Mouse (Mus musculus) gastrocnemius, postnatal 25 days (tissue): ENCODE results near the gene Gm20388. TPM values are rescaled to one million over a fixed set of nuclear protein-coding genes. Genes with fewer than 3 reads are reported as not detected.

Experiments used
- DNase-seq: peaks from one replicate; pipeline ENCODE4 v3.0.0; 2022
- total RNA-seq, 2 experiments: library from RNA; stranded (reverse); gene quantifications; 1 replicate in 1 of 2; 2 replicates in 1 of 2; pipeline ENCODE4 v1.2.3; 2021

Gm20388 gene
- total RNA-seq, 2 experiments from 2014 or later, result 6.7 TPM; not detected in 1

DNA sequence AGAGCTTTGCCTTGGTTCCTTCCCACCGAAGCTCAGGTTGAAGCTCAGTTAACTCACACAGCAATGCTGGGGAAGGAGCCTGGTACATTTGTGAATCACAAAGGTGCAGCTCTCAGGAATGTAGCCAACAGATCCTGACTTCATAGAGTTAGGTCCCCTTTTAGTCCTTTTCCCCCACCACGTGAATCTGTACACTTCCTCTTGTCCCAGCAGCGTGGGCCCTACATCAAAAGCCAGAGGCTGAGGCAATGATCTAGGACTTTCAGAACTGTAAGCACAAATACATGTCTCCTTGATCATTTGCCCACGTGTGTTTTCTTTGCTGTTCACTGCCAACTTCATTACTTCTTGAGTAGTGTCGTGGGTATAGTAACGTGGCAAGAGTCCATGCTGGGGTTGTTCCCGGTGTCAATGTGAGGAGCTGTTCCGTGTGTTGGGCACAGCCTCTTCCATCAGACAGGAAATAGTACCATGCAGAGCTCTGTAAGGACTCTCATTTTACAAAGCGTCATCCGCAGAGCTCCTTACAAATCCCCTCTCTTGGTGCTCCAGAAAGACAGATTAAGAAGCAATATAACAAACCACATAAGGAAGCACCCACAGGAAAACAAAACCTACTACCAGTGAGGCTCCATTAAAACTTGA is 3069.3 kb downstream of the Gm20388 start:
- DNase-seq, result no peak

DNA sequence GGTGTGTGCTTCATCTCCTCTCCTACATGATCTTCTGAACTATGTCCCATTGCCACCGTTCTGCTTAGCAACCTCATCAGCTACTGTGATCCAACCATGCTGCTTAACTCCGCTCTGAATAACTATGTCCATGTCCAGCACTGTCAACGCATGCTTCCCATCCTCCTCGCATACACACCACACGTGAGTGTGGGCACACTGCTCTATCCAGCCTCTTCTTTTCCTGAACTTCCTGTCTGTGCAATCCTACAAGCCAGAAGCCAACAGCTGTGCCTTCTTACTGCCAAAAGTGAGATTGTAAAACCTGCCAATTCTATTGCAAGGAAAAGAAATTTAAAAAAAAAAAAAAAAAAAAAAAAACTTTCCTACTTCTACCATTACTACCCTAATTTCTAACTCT is 3071.0 kb downstream of the Gm20388 start:
- no peak for DNase-seq

DNA sequence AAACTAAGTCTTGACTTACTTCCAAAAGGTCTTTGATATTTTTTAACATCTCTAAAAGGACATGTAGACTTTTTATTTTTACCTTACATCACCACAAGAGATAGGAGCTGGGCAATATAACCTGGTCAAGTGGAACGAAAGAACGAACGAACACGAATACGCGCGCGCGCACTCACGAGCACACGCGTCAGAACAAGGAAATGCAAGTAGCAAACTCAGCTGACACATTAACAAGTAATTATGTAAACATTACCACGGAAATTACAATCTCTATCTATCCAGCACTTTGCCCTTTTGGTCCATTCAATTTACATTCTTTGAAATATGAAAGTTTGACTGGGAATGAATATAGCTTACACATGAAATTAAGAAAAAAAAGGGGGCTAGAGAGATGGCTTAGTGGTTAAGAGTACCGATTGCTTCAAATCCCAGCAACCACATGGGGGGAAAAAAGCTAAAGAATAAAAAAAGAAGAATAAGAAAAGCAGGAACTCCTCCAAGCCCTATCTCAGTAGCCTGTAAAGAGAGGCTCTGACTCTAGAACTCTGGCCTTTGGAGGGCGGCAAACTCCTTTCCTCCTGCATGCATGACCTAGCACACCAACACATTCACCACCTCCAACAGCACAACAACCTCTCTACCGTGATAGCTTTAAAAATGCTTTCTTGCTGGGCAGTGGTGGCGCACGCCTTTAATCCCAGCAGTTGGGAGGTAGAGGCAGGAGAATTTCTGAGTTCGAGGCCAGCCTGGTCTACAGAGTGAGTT is 3072.7 kb downstream of the Gm20388 start:
- DNase-seq, result no peak

DNA sequence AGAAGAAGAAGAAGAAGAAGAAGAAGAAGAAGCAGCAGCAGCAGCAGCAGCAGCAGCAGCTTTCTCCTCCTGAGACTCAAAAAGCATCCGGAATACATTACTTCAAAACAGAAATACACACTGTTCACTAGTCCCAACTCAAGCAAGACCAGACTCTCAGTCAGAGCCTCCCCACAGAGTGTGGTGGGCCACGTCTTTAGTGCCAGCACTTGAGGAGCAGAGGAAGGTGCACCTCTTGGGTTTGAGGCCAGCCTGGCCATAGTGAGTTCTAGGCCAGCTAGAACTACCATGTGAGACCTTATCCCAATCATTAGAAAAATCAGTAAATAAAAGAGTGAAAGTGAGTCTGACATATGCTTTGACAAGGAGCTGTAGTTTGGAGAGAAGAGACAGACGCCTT is 3073.5 kb downstream of the Gm20388 start:
- no peak for DNase-seq

DNA sequence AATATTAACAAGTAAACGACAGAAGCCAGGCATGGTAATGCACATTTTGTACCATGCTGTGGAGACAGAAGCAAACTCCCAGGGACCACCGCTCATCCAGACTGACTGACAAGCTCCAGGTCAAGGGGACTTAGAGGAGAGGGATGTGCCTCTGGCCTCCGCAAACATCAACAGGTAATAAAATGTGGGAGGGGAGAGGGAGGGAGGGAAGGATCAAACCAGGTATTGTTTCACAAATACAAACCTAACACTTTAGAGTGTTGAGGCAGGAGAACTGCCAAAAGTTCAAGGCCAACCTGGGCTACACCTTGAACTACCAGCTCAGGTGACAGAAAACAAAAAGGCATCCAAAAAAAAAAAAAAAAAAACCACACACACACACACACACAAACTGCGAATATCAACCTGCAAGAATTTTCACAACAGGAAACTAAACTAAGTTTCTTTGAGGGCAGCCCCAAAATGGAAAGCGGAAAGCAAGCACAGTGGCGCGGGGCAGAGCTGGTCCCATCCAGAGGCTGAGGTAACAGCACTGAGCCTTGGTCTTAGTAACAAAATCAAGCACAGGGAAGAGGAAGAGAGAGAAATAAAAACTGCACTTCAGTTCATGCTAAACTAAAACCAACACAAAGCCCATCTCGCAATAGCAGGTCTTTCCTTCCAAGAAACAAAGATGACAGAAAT is 3076.0 kb downstream of the Gm20388 start:
- no peak for DNase-seq

DNA sequence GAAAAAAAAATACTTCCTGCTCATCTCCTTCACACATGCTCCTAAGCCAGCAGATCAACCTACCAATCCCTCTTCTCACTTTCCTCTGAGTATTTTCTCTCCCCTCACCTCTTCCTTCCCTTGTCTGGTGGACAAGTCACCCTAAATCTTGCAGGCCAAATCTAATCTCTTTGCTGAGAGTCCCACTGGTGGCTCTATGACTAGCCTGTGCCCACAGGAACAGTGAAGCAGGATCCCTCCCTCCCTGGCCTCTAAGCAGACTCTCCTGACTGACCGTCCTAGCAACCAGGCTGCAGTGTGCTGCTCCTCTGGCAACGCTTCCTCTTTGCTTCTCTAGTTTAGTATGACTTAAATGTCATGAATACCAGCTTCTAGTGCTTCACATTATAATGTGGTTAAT is 3076.6 kb downstream of the Gm20388 start:
- no peak for DNase-seq

DNA sequence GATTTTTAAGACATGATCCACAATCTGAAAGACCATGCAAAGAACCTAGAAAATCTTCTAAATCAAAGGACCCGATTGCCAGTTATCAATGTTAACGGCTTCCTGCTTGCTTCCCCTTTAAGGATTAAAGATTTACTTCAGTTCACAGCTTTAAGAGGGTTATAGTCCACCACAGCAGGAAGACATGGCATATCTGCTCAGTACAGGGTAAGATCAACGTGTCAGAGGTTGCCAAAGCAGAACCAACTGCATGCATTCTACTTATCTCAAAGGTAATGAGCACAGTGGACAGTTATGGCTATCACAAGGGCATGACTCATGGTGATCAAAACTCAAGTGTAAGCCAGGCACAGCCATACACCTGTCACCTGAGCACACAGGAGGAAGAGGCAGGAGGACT is 3078.3 kb downstream of the Gm20388 start:
- DNase-seq, result no peak

DNA sequence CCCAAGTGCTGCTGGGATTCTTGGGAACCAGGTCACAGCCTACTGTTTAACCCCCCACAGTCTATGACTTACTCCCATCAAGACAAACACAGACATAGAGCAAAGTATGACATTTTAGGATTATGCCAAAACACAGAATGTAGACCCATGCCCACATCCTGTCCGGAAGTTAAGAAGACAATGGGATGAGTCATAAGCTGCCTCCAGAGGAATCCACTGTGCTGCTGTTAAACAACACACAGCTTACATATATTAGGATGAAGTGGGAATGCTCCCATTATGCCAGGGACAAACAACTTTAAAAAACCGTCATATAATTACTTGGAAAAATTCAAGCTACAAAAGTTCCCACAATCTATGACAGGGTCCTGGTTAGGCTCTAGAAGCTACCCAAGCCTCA is 3079.3 kb downstream of the Gm20388 start:
- DNase-seq, result no peak

DNA sequence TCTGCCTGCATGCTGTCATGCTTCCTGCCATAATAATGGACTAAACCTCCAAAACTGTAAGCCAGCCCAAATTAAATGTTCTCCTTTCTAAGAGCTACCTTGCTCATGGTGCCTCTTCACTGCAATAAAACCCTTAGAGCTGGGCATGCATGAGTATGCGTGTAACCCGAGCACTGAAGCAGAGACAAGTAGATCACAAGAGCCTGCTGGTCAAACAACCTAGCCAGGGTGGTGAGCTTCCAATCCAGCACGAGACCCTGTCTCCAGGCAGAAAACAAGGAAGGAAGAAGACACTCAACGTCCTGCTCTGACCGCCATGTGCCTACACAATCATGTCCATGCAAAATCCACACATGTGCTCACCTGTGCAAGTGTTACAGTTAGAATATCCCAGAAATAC is 3080.7 kb downstream of the Gm20388 start:
- DNase-seq, result no peak

DNA sequence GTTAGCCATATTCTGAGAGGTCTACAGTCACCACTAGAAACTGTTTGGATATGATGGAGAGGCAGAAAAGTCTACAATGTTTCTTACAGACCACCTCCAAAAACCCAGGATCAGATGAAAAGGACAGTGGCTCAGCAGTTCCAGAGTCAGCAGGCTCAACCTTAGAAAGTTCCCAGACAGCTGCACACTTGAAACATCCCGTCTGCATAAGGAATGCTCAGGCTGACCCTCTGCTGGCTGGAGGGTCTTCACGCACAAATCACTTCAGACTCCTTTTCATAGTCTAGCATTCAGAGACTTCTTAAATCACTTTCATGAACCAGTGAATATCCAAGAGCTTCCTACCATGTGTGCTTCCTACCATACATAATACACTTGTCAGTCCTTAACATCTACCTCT is 3081.7 kb downstream of the Gm20388 start:
- DNase-seq, result no peak

DNA sequence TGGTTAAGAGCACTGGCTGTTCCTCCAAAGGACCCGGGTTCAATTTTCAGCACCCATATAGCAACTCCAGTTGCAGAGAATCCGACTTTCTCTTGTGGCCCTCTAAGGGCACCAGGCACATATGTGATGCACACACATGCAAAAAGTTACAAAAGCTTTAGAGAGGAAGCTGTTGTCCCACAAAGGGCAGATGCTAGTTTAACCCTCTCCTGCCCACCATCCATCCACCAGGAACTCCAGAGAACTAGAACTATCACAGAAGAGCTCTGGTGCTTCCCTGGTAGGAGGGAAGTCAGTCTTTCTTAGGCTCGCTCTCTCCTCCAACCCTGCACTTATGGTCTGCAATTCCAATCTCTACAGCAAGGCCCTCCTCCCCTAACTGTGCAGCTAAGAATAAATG is 3082.4 kb downstream of the Gm20388 start:
- DNase-seq, result no peak

DNA sequence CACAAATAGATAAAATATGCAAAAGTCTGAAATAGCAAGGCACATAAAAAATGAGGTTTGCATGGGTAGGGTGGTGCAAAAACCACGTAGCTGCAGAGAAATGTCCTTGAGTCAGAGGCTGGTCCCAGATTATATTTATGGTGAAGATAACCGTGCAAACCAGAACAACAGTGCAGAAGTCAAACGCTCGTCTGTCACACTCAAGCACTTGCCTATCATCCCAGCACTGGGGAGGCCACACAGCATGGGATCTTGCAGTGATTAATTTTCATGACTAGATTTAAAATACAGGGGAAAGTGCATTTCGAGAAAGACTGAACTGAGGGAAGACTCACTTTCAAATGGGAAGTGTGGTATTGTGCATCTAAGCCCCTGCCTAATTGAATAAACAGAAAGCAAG is 3083.1 kb downstream of the Gm20388 start:
- DNase-seq, result no peak

DNA sequence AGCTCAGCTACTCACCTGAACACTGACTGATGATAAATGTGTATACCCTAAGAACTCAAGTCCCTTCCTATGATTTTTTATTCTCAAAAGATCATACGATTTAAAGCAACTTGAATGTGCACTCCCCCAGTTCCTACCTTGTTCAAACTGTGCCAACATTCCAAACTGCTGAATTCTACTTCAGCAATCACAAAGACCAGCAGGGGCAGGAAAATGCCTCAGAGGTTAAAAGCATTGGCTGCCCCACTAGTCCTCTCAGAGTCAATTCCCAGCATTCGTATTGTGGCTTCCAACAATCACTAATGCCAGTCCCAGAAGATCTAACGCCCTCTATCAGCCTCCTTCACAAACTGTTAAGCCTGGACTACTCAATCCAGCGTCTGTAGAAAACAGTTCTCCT is 3087.3 kb downstream of the Gm20388 start:
- DNase-seq, result no peak

DNA sequence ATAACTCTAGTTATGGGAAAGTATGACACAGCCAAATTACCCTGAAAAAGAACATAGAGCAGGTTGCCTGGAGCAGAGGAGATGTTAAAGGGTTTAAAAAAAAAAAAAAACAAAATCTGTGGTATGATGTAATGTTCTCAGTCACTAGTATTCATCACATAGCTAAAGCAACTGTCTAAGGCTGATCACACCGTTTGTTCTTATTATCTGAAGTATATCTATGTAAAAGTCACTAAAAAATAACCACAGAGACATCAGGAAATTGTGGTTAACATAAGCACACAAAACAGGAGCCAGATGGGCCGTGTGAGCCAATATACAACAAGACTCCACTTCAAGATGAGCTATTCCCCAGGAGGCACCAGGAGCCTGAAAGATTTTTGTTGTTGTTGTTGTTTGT is 3089.7 kb downstream of the Gm20388 start:
- DNase-seq, result no peak

DNA sequence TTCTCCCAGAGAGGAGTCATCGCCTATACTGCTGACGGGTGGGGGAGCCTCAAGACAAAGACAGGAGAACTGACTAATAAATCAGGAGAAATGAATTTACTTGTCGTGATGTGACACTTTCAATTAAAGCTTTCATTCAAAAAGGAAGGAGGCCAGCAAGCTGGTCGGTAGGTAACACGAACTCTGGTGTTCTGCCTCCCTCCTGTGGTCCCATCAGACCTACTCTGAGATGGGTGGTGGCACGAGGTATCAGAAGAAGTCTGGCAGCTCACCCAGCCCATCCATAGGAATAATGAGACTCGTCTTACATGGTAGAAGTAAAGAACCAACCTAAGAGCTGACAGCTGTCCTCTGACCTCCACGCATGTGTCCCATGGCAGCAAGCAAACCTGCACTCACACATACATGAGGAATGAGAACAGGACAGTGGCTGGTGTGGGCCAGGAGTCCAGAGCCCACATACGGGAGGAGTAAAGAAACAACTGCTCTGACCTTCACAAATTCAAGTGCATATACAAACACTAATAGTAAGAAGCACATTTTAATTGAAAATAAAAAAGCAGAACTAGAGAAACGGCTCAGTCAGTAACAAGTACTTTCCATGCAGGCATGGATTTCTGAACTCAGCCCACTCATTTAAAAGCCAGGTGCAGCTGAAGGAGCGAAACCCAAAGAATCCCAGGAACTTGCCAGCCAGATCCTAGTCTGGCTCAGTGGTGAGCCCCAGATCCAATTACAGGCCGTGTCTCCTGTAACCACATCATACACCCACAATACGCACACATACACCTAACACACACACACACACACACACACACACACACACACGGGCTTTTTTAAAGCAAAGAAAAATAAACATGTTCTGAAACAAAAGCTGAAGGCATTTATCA is 3093.6 kb downstream of the Gm20388 start:
- DNase-seq, result no peak

DNA sequence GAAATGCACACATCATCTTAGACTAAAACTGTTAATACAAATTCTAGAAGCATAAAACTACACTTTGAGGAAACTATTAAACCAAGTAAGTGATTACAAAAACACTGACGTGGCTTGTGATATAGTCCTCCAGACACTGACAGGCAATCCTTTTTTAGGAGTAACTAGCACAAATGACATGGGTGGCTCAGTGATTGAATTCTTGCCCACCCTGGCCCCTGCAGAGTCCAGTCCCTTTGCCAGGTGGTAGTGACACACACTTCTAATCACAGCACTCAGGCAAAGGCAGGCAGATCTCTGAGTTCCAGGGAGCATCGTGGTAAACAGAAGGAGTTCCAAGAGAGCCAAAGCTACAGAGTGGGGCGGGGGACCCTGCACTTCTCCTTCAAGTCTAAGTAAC is 3094.7 kb downstream of the Gm20388 start:
- no peak for DNase-seq

DNA sequence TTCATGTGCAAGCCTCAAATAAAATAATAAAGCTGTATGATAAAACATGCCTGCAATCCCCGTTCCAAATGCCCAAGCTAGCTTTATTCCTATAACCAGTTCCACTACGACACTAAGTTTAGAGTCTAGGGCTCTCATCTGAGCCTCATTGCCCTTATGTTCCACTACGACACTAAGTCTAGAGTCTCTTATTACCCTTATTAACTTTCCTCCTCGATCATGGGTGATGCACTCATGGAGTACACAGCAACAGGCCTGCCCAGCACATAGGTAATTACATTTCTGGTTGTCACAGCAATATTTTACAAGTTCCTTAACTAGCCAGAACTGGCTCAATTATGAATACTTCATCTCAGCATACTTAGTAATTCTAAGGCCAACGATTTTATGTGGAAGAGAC is 3095.2 kb downstream of the Gm20388 start:
- DNase-seq, result no peak

DNA sequence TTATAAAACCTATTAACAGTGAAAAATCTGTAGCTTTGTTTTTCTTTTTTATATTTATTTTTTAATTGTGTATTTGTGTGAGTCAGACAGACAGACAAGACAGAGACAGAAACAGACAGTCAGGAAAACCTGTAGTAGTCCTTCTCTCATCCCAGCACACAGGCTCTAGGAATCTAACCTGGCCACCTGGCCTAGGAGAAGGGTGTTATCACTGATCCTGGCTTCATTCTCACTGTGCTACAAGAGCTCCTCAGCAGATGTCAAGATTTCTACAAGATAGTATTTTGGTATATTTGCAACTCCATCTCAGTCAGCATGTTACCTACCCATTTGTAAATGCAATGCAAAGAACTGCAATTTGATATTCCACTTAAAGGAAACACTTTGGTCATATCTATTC is 3100.7 kb downstream of the Gm20388 start:
- no peak for DNase-seq

DNA sequence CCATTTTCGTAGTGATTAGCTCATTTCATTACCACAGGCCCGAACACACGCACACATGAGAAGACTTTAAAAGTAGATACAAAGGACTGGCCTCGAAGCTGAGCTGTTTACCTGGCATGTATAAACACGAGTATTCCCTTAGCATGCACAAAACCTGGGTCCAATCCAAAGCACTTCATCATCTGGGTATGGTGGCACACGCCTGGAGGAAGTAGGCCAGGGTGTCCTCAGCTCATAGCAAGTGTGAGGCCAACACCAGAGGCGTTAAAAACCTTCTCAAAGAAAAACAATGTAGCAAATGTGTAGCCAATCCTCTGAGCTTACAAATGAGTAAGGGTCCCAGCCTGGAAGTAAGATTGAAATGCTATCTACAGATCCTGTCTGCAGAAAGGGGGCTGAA is 3103.8 kb downstream of the Gm20388 start:
- DNase-seq, result peak; percentile 49

DNA sequence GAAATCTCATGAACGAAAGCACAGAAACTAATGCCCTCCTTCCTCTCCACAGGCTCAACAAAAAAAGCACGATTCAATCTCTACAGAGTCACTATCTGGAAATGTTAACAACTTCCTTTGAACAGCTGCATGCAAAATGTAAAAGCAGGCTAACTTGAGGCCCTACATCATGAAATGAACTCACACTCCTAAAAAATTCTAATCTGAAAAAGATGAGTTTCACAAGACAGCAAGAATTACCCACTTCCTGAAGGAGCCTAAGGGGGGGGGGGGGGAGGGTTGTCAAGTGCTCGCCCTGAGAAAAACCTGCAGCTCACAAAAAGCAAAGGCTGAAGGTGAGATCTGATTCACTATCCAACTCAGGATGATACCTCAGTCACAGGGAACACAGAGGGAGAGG is 3104.4 kb downstream of the Gm20388 start:
- DNase-seq, result no peak

DNA sequence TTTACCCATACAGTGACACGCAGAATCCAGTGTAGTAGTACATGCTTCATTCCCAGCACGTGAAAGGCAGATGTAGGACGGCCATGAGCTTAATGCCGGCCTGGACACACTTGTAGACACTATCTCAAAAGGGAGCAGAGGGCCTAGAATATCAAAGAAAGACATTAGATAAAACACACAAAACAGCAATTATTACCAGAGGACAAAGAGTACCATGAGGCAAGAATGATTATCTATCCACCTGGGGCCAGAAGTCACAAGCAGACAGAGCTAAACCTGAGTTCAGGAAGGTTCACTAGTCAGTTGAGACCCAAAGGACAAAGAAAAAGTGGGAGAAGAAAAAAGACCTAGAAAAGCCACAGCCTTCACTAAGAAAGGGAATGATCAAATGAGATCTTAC is 3106.5 kb downstream of the Gm20388 start:
- no peak for DNase-seq

DNA sequence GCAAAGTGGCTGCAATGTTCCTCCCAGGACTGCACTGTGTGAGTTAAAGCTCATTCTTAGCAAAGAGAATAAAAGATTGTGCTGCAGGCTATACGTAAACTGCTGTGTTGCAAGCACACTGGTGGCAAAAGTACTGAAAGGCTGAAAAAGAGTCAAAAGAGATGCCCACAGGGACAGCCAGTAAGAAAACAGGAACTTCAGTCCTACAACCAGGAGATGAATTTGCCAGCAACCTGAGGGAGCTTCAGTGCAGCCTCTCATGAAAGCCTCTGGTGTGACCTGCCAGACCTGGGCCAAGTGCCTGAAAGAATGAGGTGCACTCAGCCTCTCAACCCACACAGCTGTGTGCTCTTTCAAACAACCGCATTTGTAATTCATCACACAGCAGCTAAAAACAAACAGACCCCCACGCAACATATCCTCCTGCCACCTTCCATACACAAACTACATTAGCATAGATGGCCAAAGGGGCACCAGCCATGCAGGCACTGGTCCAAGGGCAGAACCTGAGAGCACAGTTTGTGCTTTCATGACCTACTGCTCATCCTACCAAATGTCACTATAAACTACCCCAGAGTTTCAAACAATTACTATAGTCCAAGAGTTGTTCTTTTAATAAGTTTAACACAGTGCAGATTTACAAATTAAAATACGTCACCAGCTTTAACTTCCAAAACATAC is 3108.0 kb downstream of the Gm20388 start:
- no peak for DNase-seq
